Mouse (Mus musculus) gastrocnemius, postnatal 36 days (tissue): ENCODE measurements at regions not wholly inside any gene's neighbourhood (a gene's known extent, or its start where the extent isn't known, plus 50 kb on each side); places are given as distances from the start of the nearest gene placed in this dataset.

Source experiments
- DNase-seq, 2 experiments: peaks; one replicate each; pipeline ENCODE4 v3.0.0; 2022
- intact Hi-C: fragments of 180-260 bp; cut with DNase I; formaldehyde crosslinking; loops from one replicate; pipeline ENCODE4 v1.15.1; 2025
- microRNA-seq, 2 experiments: library from miRNA; unstranded; fragments of <30 nt; microRNA quantifications; one replicate each; pipeline ENCODE4 v1.2.0; 2021

GRCm38 (mm10) chr15:87421743-87422142, 122.4 kb upstream of the Fam19a5 start:
- DNase-seq: no peak
- intact Hi-C loops: no loop called here

GRCm38 (mm10) chr15:87433306-87433705, 110.8 kb upstream of the Fam19a5 start:
- DNase-seq: no peak
- intact Hi-C loops: no loop called here

DNA sequence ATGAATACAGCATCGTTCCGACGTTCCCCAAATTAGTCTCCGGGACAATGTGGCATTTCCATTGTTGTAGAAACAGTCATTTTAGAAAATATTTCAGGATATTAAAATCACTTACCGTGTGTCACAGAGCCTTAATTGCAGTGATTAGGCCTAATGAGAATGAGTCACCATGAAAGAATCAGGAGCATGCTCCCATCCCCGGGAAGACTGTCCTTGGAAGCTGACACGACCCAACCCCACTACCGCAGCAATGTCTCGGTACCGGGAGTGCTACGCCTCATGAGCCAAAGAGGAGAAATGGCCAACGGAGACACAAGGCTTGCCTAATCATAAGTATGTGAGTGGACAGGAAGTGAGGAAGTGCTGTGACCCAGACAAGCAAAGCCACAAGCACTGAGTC, 110.2 kb upstream of the Fam19a5 start:
- intact Hi-C loops: no loop called here
- DNase-seq: no peak

- intact Hi-C loops: no loop called here
- DNase-seq: no peak
Observed at GRCm38 (mm10) chr15:87435566-87435965, 108.5 kb upstream of the Fam19a5 start.

- intact Hi-C loops: no loop called here
- DNase-seq: no peak
Observed at GRCm38 (mm10) chr15:87437611-87438010, 106.5 kb upstream of the Fam19a5 start.

DNA sequence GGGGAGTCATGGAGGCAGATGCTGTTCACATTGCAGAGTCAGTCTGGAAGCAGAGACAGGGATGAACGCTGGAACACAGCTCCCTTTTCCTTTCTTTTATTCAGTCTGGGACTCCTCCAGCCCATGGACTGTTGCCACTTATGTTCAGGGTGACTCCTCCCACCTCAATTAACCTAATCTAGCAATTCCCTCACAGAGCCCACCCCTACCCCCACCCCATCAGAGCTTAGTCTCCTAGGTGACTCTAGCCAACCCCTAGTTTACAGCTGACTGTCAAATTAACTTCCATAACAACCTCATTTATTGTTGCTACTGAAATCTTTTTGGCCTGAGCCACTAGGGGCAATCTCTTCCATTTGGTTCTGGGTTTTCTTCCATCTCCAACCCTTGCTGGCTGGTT, 85.2 kb upstream of the Fam19a5 start:
- intact Hi-C loops: no loop called here
- no peak for DNase-seq

GRCm38 (mm10) chr15:87476247-87476646, 67.9 kb upstream of the Fam19a5 start:
- intact Hi-C loops: no loop called here
- DNase-seq: no peak

DNA sequence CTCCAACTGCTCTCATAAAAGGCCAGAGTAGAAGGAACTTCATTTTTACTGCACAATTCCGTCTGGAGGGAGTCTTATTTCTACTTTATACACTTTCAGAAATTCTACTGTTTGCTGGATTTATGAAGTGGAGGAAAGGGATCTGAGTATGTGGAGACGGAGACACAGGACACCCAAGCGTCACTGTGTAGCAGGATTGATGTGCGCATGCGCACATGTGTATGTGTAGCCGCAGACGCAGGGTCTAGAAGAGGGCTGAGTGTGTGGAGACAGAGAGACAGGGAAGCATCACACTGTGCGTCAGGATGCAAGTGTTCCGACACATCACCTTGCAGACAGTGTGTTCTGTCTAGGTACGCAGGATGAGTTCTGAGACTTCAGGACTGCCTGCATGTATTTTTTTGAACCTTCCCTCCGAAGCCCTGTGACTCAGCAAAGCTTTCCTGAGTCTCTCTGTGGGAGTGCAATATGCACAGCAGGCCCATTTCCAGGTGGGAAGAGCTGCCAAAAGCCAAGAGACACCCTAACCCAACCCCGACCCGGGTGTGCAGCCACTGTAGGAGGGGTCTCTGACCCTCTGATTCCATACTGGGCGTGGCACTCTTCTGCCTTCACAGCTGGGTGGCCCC, 67.1 kb upstream of the Fam19a5 start:
- no peak for DNase-seq
- intact Hi-C loops: no loop called here

- intact Hi-C loops: no loop called here
- DNase-seq: no peak
Observed at GRCm38 (mm10) chr15:87480758-87481157, 63.3 kb upstream of the Fam19a5 start.

Small RNA genes lying in the stretch of these regions (microRNA-seq; reads per million reads assigned to microRNA genes)
- gene Gm23416: 0 reads per million in 2 experiments
